Mouse (Mus musculus) heart, embryonic 13.5 days (tissue): ENCODE measurements around the gene Plin4. TPM values are rescaled to one million over a fixed set of nuclear protein-coding genes. Genes with fewer than 3 reads are reported as not detected.
A peak's percentile ranks its signal among the peaks of the same experiment; 100 is the strongest.
"Not testable (repeated sequence)": the region's sequence is repeated elsewhere in the genome, so short reads cannot be mapped to it uniquely, and the experiment has no call there.

Experiments used
- ATAC-seq: fragments of 200-750 bp; cut with Nextera tagmentation; 2 replicates; pipeline ENCODE4 v1.8.0; 2017; ENCODE audit warnings: moderate TSS enrichment; ENCODE audit not compliant: insufficient number of reproducible peaks, low FRiP score, low TSS enrichment; ENCODE audit errors: extremely low read depth
- H3K27ac ChIP-seq: fragments of 300-500 bp; sonication (generic); replicated peaks from 2 replicates; pipeline ENCODE4 v1.5.1; 2015; ENCODE audit warnings: moderate library complexity, mild to moderate bottlenecking, inconsistent platforms
- H3K27me3 ChIP-seq: fragments of 300-500 bp; sonication (generic); replicated peaks from 2 replicates; pipeline ENCODE4 v1.6.1; 2015; ENCODE audit warnings: mild to moderate bottlenecking, inconsistent platforms
- H3K36me3 ChIP-seq: fragments of 300-500 bp; sonication (generic); 2 replicates; pipeline ENCODE4 v1.6.1; 2015; ENCODE audit warnings: mild to moderate bottlenecking, inconsistent platforms
- H3K4me1 ChIP-seq: fragments of 300-500 bp; sonication (generic); 2 replicates; pipeline ENCODE4 v1.6.1; 2015; ENCODE audit warnings: inconsistent platforms
- H3K4me2 ChIP-seq: fragments of 300-500 bp; sonication (generic); 2 replicates; pipeline ENCODE4 v1.6.1; 2015; ENCODE audit warnings: inconsistent platforms, mild to moderate bottlenecking, moderate library complexity
- H3K4me3 ChIP-seq: fragments of 300-500 bp; sonication (generic); 2 replicates; pipeline ENCODE4 v1.5.1; 2015; ENCODE audit warnings: moderate library complexity, mild to moderate bottlenecking, inconsistent platforms
- H3K9ac ChIP-seq: fragments of 300-500 bp; sonication (generic); 2 replicates; pipeline ENCODE4 v1.6.1; 2015; ENCODE audit warnings: inconsistent platforms, mild to moderate bottlenecking, moderate library complexity
- H3K9me3 ChIP-seq: fragments of 300-500 bp; sonication (generic); 2 replicates; pipeline ENCODE4 v1.6.1; 2016; ENCODE audit warnings: inconsistent platforms
- WGBS: fragments of 180-500 bp; shearing (Covaris S2); methylation state at CpG from one replicate; pipeline ENCODE4 v1.1.7; 2015; ENCODE audit warnings: mixed read lengths; 5-methylcytosine and 5-hydroxymethylcytosine counted together
- polyA plus RNA-seq: library from polyadenylated mRNA; unstranded; fragments of >200 nt; fragmentation: Nextera tagmentation; extraction: Ambion mirVana; gene quantifications from 2 replicates; pipeline ENCODE4 v1.2.1, GENCODE M21; 2015

Plin4 gene
- polyA plus RNA-seq, 1 experiment from 2014 or later = 0.07 TPM

- Histone ChIP-seq H3K4me3 (peak within 1 kb of the TSS; percentile 73), H3K27me3 (no peaks in the 10 kb centered on the region), H3K27ac (peak within 1 kb of the TSS; percentile 97), H3K9ac (peak within 1 kb of the TSS; percentile 92), H3K36me3 (peaks cover 38% of the 10 kb centered on the region), H3K9me3 (no peaks in the 10 kb centered on the region), H3K4me1 (peaks cover 24% of the 10 kb centered on the region), H3K4me2 (peak within 1 kb of the TSS; percentile 79)
- peak; percentile 20 for ATAC-seq
- under 1% methylated on average over 35 of the region's 35 CpGs for WGBS
Measured at GRCm38 (mm10) chr17:56074827-56075208, 34.8 kb downstream of the Plin4 start, which contains the start of gene Ubxn6. Gene Ubxn6 (minus strand): TSS chr17:56075028.

- Histone ChIP-seq H3K4me1 (peaks cover 24% of the 10 kb centered on the region), H3K9ac (peak overlapping the region; percentile 92), H3K4me2 (peak overlapping the region; percentile 79), H3K36me3 (peaks cover 43% of the 10 kb centered on the region), H3K27ac (peak overlapping the region; percentile 97), H3K4me3 (peak overlapping the region; percentile 73), H3K27me3 (no peaks in the 10 kb centered on the region), H3K9me3 (no peaks in the 10 kb centered on the region)
- 6% methylated on average over 22 of the region's 22 CpGs for WGBS
- ATAC-seq = peak; percentile 48
Measured at GRCm38 (mm10) chr17:56074097-56074826, 35.3 kb downstream of the Plin4 start.

- Histone ChIP-seq H3K4me2 (no peak overlapping the region), H3K4me3 (no peak overlapping the region), H3K9me3 (no peaks in the 10 kb centered on the region), H3K36me3 (peaks cover 63% of the 10 kb centered on the region), H3K9ac (no peak overlapping the region), H3K27ac (no peak overlapping the region), H3K4me1 (peaks cover 21% of the 10 kb centered on the region), H3K27me3 (no peaks in the 10 kb centered on the region)
- no peak for ATAC-seq
- 87% methylated on average over 5 of the region's 5 CpGs for WGBS
Measured at GRCm38 (mm10) chr17:56072243-56072642, 37.4 kb downstream of the Plin4 start.

- H3K27me3 ChIP-seq = no peaks in the 10 kb centered on the region
- ATAC-seq = no peak
- H3K4me1 ChIP-seq = peaks cover 21% of the 10 kb centered on the region
- no peak overlapping the region for H3K4me2 ChIP-seq
- no peak overlapping the region for H3K9ac ChIP-seq
- no peak overlapping the region for H3K4me3 ChIP-seq
- H3K9me3 ChIP-seq = no peaks in the 10 kb centered on the region
- no peak overlapping the region for H3K27ac ChIP-seq
- H3K36me3 ChIP-seq = peaks cover 75% of the 10 kb centered on the region
Measured at GRCm38 (mm10) chr17:56071126-56071525, 38.5 kb downstream of the Plin4 start.

GRCm38 (mm10) chr17:56069066-56069465 lies 40.5 kb downstream of the Plin4 start:
- peaks cover 11% of the 10 kb centered on the region for H3K4me1 ChIP-seq
- H3K9ac ChIP-seq = no peak overlapping the region
- H3K4me2 ChIP-seq = no peak overlapping the region
- H3K27ac ChIP-seq = no peak overlapping the region
- 94% methylated on average over 14 of the region's 14 CpGs for WGBS
- H3K4me3 ChIP-seq = no peak overlapping the region
- no peaks in the 10 kb centered on the region for H3K9me3 ChIP-seq
- H3K36me3 ChIP-seq = peaks cover 95% of the 10 kb centered on the region
- no peak for ATAC-seq
- no peaks in the 10 kb centered on the region for H3K27me3 ChIP-seq

- H3K4me2 ChIP-seq = no peak overlapping the region
- no peaks in the 10 kb centered on the region for H3K27me3 ChIP-seq
- H3K4me3 ChIP-seq = no peak overlapping the region
- H3K36me3 ChIP-seq = peaks cover 100% of the 10 kb centered on the region
- H3K9ac ChIP-seq = no peak overlapping the region
- no peak for ATAC-seq
- H3K9me3 ChIP-seq = no peaks in the 10 kb centered on the region
- H3K4me1 ChIP-seq = no peaks in the 10 kb centered on the region
- no peak overlapping the region for H3K27ac ChIP-seq
Measured at GRCm38 (mm10) chr17:56066451-56066850, 43.2 kb downstream of the Plin4 start.

GRCm38 (mm10) chr17:56065715-56066114 lies 43.9 kb downstream of the Plin4 start:
- not testable (repeated sequence) for H3K4me3 ChIP-seq, H3K4me1 ChIP-seq, H3K9ac ChIP-seq, H3K27me3 ChIP-seq, ATAC-seq, H3K9me3 ChIP-seq, H3K4me2 ChIP-seq, H3K27ac ChIP-seq
- H3K36me3 ChIP-seq = peaks cover 100% of the 10 kb centered on the region
- WGBS = 84% methylated on average over 6 of the region's 6 CpGs

GRCm38 (mm10) chr17:56062081-56062480 lies 47.5 kb downstream of the Plin4 start:
- Histone ChIP-seq H3K9me3 (no peaks in the 10 kb centered on the region), H3K27me3 (no peaks in the 10 kb centered on the region), H3K4me3 (no peak overlapping the region), H3K9ac (no peak overlapping the region), H3K4me1 (no peaks in the 10 kb centered on the region), H3K36me3 (peaks cover 100% of the 10 kb centered on the region), H3K27ac (no peak overlapping the region), H3K4me2 (no peak overlapping the region)
- 86% methylated on average over 7 of the region's 7 CpGs for WGBS
- no peak for ATAC-seq

- Histone ChIP-seq H3K36me3 (peaks cover 85% of the 10 kb centered on the region), H3K9me3 (no peaks in the 10 kb centered on the region), H3K4me1 (0 out of 2 replicates have a peak, but pooled peaks cover 7% of the 10 kb centered on the region), H3K27me3 (no peaks in the 10 kb centered on the region), H3K4me2 (no peak overlapping the region), H3K9ac (no peak overlapping the region), H3K4me3 (no peak overlapping the region), H3K27ac (no peak overlapping the region)
- no peak for ATAC-seq
- WGBS = 79% methylated on average over 11 of the region's 11 CpGs
Measured at GRCm38 (mm10) chr17:56057381-56058120, 52.1 kb downstream of the Plin4 start.

- Histone ChIP-seq H3K4me3 (no peak overlapping the region), H3K36me3 (peaks cover 84% of the 10 kb centered on the region), H3K4me1 (0 out of 2 replicates have a peak, but pooled peaks cover 7% of the 10 kb centered on the region), H3K9me3 (no peaks in the 10 kb centered on the region), H3K27ac (no peak overlapping the region), H3K4me2 (no peak overlapping the region), H3K9ac (no peak overlapping the region), H3K27me3 (no peaks in the 10 kb centered on the region)
- no peak for ATAC-seq
- 50% methylated on average over 4 of the region's 4 CpGs for WGBS
Measured at GRCm38 (mm10) chr17:56055945-56056678, 53.5 kb downstream of the Plin4 start.

- peaks cover 84% of the 10 kb centered on the region for H3K36me3 ChIP-seq
- no peak overlapping the region for H3K9ac ChIP-seq
- no peak for ATAC-seq
- no peaks in the 10 kb centered on the region for H3K9me3 ChIP-seq
- H3K4me1 ChIP-seq = 0 out of 2 replicates have a peak, but pooled peaks cover 7% of the 10 kb centered on the region
- no peaks in the 10 kb centered on the region for H3K27me3 ChIP-seq
- H3K4me3 ChIP-seq = no peak overlapping the region
- H3K4me2 ChIP-seq = no peak overlapping the region
- no peak overlapping the region for H3K27ac ChIP-seq
Measured at GRCm38 (mm10) chr17:56054938-56055337, 54.7 kb downstream of the Plin4 start.
